Mouse (Mus musculus): Measurements from ENCODE around the gene Srrt. TPM values are rescaled to one million over a fixed set of nuclear protein-coding genes. Genes with fewer than 3 reads are reported as not detected.

Srrt gene
- total and polyA plus RNA-seq, 3 experiments = 60.5 to 66.4 (median 63.9) TPM

DNA sequence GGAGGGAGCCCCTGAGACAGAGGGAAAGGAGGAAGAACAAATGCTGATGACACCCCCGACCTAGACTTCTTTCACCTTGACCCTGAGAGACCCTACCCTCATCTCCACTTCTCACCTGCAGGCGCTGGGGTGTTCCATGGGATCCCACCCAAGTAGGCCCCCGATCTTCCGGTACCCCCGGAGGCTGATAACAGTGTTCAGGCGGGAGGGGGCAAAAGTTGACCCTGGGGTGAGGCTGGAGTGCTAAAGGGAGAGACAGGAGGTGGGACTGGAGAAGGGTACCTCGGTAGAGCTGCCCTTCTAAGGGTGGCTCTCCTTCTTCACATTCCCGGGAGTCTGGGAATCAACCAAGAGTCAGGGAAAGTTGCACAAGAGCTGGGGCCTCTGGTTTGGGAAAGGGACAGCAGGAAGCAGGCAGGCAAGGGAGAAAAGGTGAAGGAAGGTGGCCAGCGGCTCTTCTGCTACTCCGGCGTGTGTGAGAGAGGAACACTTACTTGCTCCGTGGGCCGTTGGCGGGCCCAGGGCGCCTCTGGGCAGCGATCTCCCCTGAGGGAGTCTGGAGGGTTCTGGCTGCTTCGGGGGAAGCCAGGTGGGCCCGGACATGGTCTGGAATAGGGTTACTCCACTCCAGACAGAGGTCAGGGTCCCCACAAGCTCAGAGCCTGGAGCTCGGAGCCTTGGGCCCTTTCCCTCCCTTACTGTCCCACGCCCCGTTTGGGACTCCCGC lies 6.2 kb upstream of the Srrt start:
- intact Hi-C loops (cut with DNase I) = no loop called here
- peak in 1 of 2 experiments; percentile 31 for DNase-seq
- no peaks in the 10 kb centered on the region for H3K27me3 ChIP-seq (ENCODE audit: control insufficient read depth, insufficient read depth, low read length)
- WGBS = 2% methylated on average over 22 of the region's 22 CpGs
- H3K27ac ChIP-seq = peak overlapping the region; percentile 92
- H3K79me2 ChIP-seq (replicated peaks; ENCODE audit: control insufficient read depth, insufficient read depth, low read length) = no peaks in the 10 kb centered on the region
- peak; percentile 80 for TF ChIP-seq POLR2A (IDR thresholded peaks at IDR 0.05; ENCODE audit: insufficient read depth, low read depth, low read length)
- TF ChIP-seq CTCF (IDR thresholded peaks at IDR 0.05) = no peak
- no peak for TF ChIP-seq EP300 (IDR thresholded peaks at IDR 0.05; ENCODE audit: insufficient read depth, low read depth, low read length)
- peak overlapping the region; percentile 55 for H3K4me3 ChIP-seq
- peaks cover 5% of the 10 kb centered on the region for H3K4me1 ChIP-seq (ENCODE audit: control insufficient read depth, insufficient read depth, low read length)
- no peaks in the 10 kb centered on the region for H3K36me3 ChIP-seq (ENCODE audit: control insufficient read depth, insufficient read depth, low read length)
- peak overlapping the region; percentile 82 for H3K9ac ChIP-seq (ENCODE audit: low read depth, low read length)

DNA sequence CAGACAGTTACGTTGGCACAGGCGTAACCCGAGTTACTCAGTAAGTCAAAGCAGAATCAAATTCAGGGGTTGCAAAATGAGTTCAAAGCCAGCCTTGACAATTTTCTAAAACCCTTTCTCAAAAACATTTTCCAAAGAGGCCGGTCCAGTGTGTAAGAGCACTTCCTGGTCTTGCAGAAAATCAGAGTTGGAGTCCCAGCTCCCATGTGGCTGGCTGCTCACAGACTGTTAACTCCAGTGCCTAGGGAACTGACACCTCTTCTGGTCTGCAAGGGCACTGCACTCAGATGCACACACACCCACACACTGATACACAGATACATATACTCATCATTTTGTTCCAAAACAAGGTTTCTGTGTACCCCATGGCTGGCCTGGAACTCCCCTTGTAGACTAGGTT lies 882 bp upstream of the Srrt start:
- peaks cover 9% of the 10 kb centered on the region for H3K4me1 ChIP-seq (ENCODE audit: control insufficient read depth, insufficient read depth, low read length)
- intact Hi-C loops (cut with DNase I) = loop anchor here (1.0 kb wide), 1 partner anchor 40 kb away; no protein-coding TSS in a partner anchor
- H3K27me3 ChIP-seq (ENCODE audit: control insufficient read depth, insufficient read depth, low read length) = no peaks in the 10 kb centered on the region
- H3K36me3 ChIP-seq (ENCODE audit: control insufficient read depth, insufficient read depth, low read length) = peaks cover 5% of the 10 kb centered on the region
- peak overlapping the region; percentile 92 for H3K4me3 ChIP-seq
- DNase-seq = no peak
- no peaks in the 10 kb centered on the region for H3K79me2 ChIP-seq (replicated peaks; ENCODE audit: control insufficient read depth, insufficient read depth, low read length)
- H3K27ac ChIP-seq = peak overlapping the region; percentile 77
- no peak overlapping the region for H3K9ac ChIP-seq (ENCODE audit: low read depth, low read length)
- WGBS = 98% methylated on average over 4 of the region's 4 CpGs
- no peak for TF ChIP-seq CTCF (IDR thresholded peaks at IDR 0.05)
- no peak for TF ChIP-seq POLR2A (IDR thresholded peaks at IDR 0.05; ENCODE audit: insufficient read depth, low read depth, low read length)
- no peak for TF ChIP-seq EP300 (IDR thresholded peaks at IDR 0.05; ENCODE audit: insufficient read depth, low read depth, low read length)

DNA sequence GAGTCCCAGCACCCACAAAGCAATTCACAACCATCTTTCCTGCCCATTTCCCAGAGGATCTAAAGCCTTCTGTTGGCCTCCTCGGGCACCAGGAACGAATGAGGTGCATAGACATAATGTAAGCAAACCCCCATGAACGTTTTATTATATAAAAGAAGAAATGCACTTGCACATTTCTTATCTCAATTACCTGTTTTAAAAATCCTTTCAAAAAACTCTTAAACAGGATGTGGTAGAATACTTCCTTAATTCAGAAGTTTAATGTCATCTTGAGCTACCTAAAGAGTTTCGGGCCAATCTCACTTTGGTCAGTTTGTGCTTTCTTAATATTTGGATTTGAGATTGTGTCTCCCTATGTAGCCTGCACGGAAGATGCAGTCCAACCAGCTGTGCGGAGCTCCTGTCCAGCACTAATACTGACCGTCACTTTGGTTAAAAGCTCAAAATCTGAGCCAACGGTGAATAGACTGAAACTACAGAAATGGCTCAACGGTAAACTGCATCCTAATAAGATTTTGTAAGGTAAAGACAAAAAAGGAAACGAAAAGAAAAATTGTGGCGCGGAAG lies 952 bp downstream of the Srrt start:
- peak overlapping the region; percentile 77 for H3K27ac ChIP-seq
- H3K27me3 ChIP-seq (ENCODE audit: control insufficient read depth, insufficient read depth, low read length) = no peaks in the 10 kb centered on the region
- peaks cover 5% of the 10 kb centered on the region for H3K36me3 ChIP-seq (ENCODE audit: control insufficient read depth, insufficient read depth, low read length)
- no peak for DNase-seq
- H3K4me3 ChIP-seq = peak overlapping the region; percentile 92
- peak overlapping the region; percentile 95 for H3K9ac ChIP-seq (ENCODE audit: low read depth, low read length)
- TF ChIP-seq POLR2A (IDR thresholded peaks at IDR 0.05; ENCODE audit: insufficient read depth, low read depth, low read length) (no peak), CTCF (IDR thresholded peaks at IDR 0.05) (no peak), EP300 (IDR thresholded peaks at IDR 0.05; ENCODE audit: insufficient read depth, low read depth, low read length) (no peak)
- intact Hi-C loops (cut with DNase I) = loop anchor here (1.0 kb wide), 1 partner anchor 11 kb away; no protein-coding TSS in a partner anchor
- no peaks in the 10 kb centered on the region for H3K79me2 ChIP-seq (replicated peaks; ENCODE audit: control insufficient read depth, insufficient read depth, low read length)
- WGBS = 9% methylated on average over 12 of the region's 12 CpGs
- H3K4me1 ChIP-seq (ENCODE audit: control insufficient read depth, insufficient read depth, low read length) = peaks cover 6% of the 10 kb centered on the region

DNA sequence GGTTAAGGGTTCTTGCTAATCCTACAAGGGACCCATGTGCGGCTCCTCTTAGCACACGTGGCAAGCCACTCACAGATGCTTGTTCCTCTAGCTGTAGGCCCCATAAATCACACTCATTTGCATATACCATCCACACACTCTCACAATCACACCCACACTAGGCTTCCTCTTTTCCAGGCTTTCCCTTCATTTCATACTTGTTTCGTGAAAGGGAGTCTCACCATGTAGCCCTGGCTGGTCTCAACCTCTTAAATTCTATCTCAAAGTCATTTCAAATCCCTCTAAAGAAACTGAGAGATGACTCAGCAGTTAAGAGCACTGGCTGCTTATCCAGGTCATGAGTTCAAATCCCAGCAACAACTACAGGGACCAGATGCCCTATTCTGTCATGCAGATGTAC lies 1.7 kb downstream of the Srrt start:
- intact Hi-C loops (cut with DNase I) = no loop called here
- H3K27me3 ChIP-seq (ENCODE audit: control insufficient read depth, insufficient read depth, low read length) = no peaks in the 10 kb centered on the region
- H3K79me2 ChIP-seq (replicated peaks; ENCODE audit: control insufficient read depth, insufficient read depth, low read length) = no peaks in the 10 kb centered on the region
- H3K27ac ChIP-seq = no peak overlapping the region
- peaks cover 6% of the 10 kb centered on the region for H3K4me1 ChIP-seq (ENCODE audit: control insufficient read depth, insufficient read depth, low read length)
- WGBS = 62% methylated on average over 3 of the region's 3 CpGs
- TF ChIP-seq CTCF (IDR thresholded peaks at IDR 0.05) = no peak
- no peak for TF ChIP-seq POLR2A (IDR thresholded peaks at IDR 0.05; ENCODE audit: insufficient read depth, low read depth, low read length)
- no peak for TF ChIP-seq EP300 (IDR thresholded peaks at IDR 0.05; ENCODE audit: insufficient read depth, low read depth, low read length)
- no peak for DNase-seq
- peak overlapping the region; percentile 23; the same call in 1 of the 2 replicates for H3K4me3 ChIP-seq
- peaks cover 5% of the 10 kb centered on the region for H3K36me3 ChIP-seq (ENCODE audit: control insufficient read depth, insufficient read depth, low read length)
- H3K9ac ChIP-seq (ENCODE audit: low read depth, low read length) = no peak overlapping the region

DNA sequence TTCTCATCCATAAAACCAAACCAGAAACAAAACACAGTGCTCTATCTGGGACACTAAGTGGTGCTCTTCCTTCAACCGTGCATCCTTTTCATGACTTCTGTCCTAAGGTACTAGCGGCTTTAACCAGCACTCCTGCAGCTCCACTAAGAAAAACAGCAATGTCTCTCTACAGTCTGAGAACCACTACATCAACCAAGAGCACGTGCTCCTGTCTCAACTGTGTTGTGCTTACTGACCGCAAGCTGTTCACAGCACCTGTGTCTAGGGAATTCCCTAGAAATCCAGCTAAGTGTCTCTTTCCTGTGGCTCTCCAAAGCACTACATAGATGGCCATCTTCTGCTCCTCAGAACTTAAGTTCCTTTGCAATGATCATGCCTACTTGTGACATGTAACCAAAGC lies 2.7 kb downstream of the Srrt start:
- no peaks in the 10 kb centered on the region for H3K27me3 ChIP-seq (ENCODE audit: control insufficient read depth, insufficient read depth, low read length)
- H3K79me2 ChIP-seq (replicated peaks; ENCODE audit: control insufficient read depth, insufficient read depth, low read length) = no peaks in the 10 kb centered on the region
- no peak for DNase-seq
- 42% methylated on average over 4 of the region's 4 CpGs for WGBS
- H3K36me3 ChIP-seq (ENCODE audit: control insufficient read depth, insufficient read depth, low read length) = peaks cover 5% of the 10 kb centered on the region
- peaks cover 6% of the 10 kb centered on the region for H3K4me1 ChIP-seq (ENCODE audit: control insufficient read depth, insufficient read depth, low read length)
- H3K9ac ChIP-seq (ENCODE audit: low read depth, low read length) = no peak overlapping the region
- TF ChIP-seq EP300 (IDR thresholded peaks at IDR 0.05; ENCODE audit: insufficient read depth, low read depth, low read length) (no peak), CTCF (IDR thresholded peaks at IDR 0.05) (no peak), POLR2A (IDR thresholded peaks at IDR 0.05; ENCODE audit: insufficient read depth, low read depth, low read length) (no peak)
- intact Hi-C loops (cut with DNase I) = no loop called here
- no peak overlapping the region for H3K27ac ChIP-seq
- H3K4me3 ChIP-seq = no peak overlapping the region

DNA sequence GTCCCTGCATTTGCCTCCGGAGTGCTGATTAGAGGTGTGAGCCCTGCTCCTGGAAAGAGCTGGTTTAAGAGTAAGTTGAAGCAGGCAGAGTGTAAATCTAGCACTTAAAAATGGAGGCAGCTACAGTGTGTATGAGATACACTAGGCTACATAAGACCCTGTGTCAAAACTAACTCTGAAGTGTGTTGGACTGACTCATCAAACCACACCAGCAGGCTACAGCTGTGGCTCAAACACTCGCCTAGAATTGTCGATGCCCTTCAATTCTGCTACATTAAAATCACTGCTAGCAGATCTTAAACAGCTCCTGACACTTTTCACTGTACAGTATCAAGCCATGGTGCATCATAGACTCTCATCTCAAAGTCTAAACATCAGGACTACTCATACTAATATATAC lies 3.3 kb downstream of the Srrt start:
- H3K4me1 ChIP-seq (ENCODE audit: control insufficient read depth, insufficient read depth, low read length) = peaks cover 6% of the 10 kb centered on the region
- H3K27ac ChIP-seq = no peak overlapping the region
- H3K79me2 ChIP-seq (replicated peaks; ENCODE audit: control insufficient read depth, insufficient read depth, low read length) = no peaks in the 10 kb centered on the region
- TF ChIP-seq POLR2A (IDR thresholded peaks at IDR 0.05; ENCODE audit: insufficient read depth, low read depth, low read length) (no peak), CTCF (IDR thresholded peaks at IDR 0.05) (no peak), EP300 (IDR thresholded peaks at IDR 0.05; ENCODE audit: insufficient read depth, low read depth, low read length) (no peak)
- H3K4me3 ChIP-seq = no peak overlapping the region
- no peak overlapping the region for H3K9ac ChIP-seq (ENCODE audit: low read depth, low read length)
- intact Hi-C loops (cut with DNase I) = no loop called here
- H3K27me3 ChIP-seq (ENCODE audit: control insufficient read depth, insufficient read depth, low read length) = no peaks in the 10 kb centered on the region
- 47% methylated on average over 3 of the region's 3 CpGs for WGBS
- H3K36me3 ChIP-seq (ENCODE audit: control insufficient read depth, insufficient read depth, low read length) = peaks cover 5% of the 10 kb centered on the region
- DNase-seq = no peak

Measured in heart, adult 2 months (tissue).